Mouse (Mus musculus): Measurements from ENCODE around the gene Ucn3.

Gene Ucn3

DNA sequence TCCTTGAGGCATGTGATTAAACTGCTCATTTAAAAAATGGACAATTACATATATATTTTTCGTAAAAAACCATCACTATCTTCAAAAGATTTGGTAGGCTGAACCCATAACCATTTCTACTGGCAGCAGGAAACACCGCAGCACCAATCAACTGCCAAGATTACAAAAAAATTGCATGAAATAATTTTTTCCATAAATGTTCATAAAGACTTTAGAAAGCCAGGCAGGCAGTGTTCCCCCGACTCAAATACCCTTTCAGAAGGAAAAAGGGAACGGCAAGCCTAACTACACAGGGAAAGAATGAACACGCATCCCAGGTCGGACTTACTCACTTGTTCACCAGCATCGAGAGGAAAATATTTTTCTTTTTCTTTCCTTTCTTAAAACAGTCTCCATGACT, 52.5 kb downstream of the Ucn3 start:
- DNase-seq (ENCODE audit: low read depth, low spot score), result no peak

DNA sequence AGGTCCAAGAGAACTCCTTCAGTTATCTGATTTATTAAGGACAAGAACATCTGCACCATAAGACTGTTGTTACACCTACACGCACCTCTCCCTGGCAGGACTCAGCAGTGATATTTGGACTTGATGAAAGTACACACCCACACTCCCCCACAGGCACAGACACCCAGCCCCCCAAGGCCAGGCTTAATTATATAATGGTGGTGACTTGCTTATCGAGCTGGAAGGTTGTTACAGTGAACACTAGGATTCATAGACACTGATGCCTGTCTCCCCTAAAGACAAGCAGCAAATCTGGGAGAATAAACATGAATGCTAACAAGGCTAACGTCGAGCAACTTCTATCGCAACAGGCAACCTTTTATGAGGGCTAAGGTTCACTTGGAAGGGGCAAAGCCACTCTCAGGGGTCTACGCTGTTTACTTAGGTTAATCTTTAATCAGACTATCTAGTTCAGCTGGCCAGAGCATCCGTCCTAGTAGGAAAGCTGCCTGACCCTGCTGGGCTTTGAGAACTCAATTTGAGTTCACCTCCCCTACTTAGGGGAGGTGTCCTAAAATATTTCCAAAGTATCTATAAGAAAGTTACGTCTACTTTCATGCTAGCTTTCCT, 53.6 kb downstream of the Ucn3 start:
- DNase-seq (ENCODE audit: low read depth, low spot score), result no peak
